ENCODE assay signal across 8 mouse cellular contexts in the genomic region with DNA sequence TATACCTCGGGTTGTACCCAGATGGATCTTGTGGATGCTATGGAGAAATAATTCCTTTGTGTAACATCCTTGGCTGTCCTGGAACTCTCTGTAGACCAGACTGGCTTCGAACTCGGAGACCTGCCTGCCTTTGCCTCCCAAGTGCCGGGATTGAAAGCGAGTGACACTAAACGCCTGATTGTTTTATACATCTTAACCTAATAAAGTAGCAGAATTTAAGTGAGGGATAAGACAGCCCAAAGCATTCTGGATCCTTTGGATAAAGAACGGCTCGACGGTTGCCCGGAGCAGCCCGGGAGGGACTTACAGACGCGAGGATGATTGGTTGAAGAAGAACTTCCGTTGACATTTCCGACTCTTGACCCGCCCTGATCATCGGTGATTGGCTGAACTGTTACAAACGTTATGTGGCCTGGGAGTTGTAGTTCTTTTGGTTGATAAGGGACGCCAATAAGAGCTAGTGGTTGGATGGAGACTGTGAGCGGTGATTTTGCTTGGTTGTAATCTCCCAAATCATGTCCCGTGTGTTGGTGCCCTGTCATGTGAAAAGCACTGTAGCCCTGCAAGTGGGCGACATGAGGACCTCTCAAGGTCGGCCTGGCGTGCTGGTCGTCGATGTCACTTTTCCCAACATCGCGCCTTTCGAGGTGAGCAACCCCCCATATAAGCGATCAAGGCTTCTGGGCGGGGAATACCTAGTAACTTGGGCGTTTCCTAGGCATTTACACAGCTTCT. TPM values are rescaled to one million over a fixed set of nuclear protein-coding genes. Genes with fewer than 3 reads are reported as not detected.
DNase-seq lines count a peak whose midpoint lies in the region; ATAC-seq lines count a peak whose summit lies in the region.

Gene Nicn1 (plus strand): TSS at position 414 of the 735 bp plus-strand sequence.

- H3K4me1 ChIP-seq in intestine, embryonic 14.5 days (replicated peaks; ENCODE audit: control insufficient read depth, insufficient read depth, low read length) = peaks cover 4% of the 10 kb centered on the region

- ATAC-seq in intestine, embryonic 14.5 days (replicated peaks; ENCODE audit: low FRiP score, low TSS enrichment, low read depth) = peak; percentile 95

- no peaks in the 10 kb centered on the region for H3K27me3 ChIP-seq in intestine, embryonic 14.5 days (replicated peaks; ENCODE audit: control insufficient read depth, insufficient read depth, low read length)

- WGBS in intestine, embryonic 14.5 days = under 1% methylated on average over 32 of the region's 32 CpGs

- H3K27ac ChIP-seq in intestine, embryonic 14.5 days (ENCODE audit: low read depth) = peak within 1 kb of the TSS; percentile 80

- H3K4me3 ChIP-seq in intestine, embryonic 14.5 days (ENCODE audit: low read depth, low read length) = peak within 1 kb of the TSS; percentile 70

- peaks cover 7% of the 10 kb centered on the region for H3K36me3 ChIP-seq in intestine, embryonic 14.5 days (ENCODE audit: control insufficient read depth, insufficient read depth, low read length)

- intact Hi-C loops in left cerebral cortex, postnatal 14 days (cut with DNase I) = no loop called here

- peak; percentile 73 to 74 for DNase-seq in adrenal gland, adult 18-20 months (ENCODE audit: low spot score in 2 of 2)
- DNase-seq in embryo, embryonic 11 days = peak; percentile 96
- peak; percentile 89 for DNase-seq in gastrocnemius, postnatal 25 days
- peak; percentile 83 for DNase-seq in intestine, embryonic 14.5 days (ENCODE audit: low spot score)
- DNase-seq in left cerebral cortex, postnatal 14 days (ENCODE audit: low spot score in 2 of 2) = peak; percentile 96 to 99
- DNase-seq in mesoderm, embryonic 11.5 days (ENCODE audit: low read depth, low spot score) = peak; percentile 95
- peak; percentile 93 to 97 for DNase-seq in right cerebral cortex, postnatal 36 days (ENCODE audit: low spot score in 2 of 2)
- DNase-seq in yolk sac, embryonic 10.5 days (ENCODE audit: low spot score) = peak; percentile 93

- H3K9ac ChIP-seq in intestine, embryonic 14.5 days (ENCODE audit: low read length) = peak within 1 kb of the TSS; percentile 63

- H3K4me2 ChIP-seq in intestine, embryonic 14.5 days (ENCODE audit: low read length) = peak within 1 kb of the TSS; percentile 61

- no peaks in the 10 kb centered on the region for H3K9me3 ChIP-seq in intestine, embryonic 14.5 days (ENCODE audit: control insufficient read depth, low read length)

RNA-seq across cellular contexts. Expression of gene Nicn1, which starts in this region (rescaled TPM):
- 10 to 100 TPM; 19.0 to 29.2 TPM for total RNA-seq in adrenal gland, adult 18-20 months (2021)
- total RNA-seq in gastrocnemius, postnatal 25 days (2021) = 10 to 100 TPM in 1 of 2 experiments, 1 to 10 TPM in 1; 8.2 to 12.1 TPM
- polyA plus RNA-seq in intestine, embryonic 14.5 days (2014; fragmentation: Nextera tagmentation; extraction: Ambion mirVana) = 38.9 and 41.2 TPM in 2 replicates
- 100 to 1,000 TPM; 108 to 118 TPM for total RNA-seq in left cerebral cortex, postnatal 14 days (2021)

Comparison
In these comparisons a context has a peak if more than half of its experiments do, and no peak if none do; other contexts are left out.
1. Peak in every context shown above with its lines: DNase-seq, ATAC-seq, H3K4me3 ChIP-seq and H3K27ac ChIP-seq.